In the genomic region with DNA sequence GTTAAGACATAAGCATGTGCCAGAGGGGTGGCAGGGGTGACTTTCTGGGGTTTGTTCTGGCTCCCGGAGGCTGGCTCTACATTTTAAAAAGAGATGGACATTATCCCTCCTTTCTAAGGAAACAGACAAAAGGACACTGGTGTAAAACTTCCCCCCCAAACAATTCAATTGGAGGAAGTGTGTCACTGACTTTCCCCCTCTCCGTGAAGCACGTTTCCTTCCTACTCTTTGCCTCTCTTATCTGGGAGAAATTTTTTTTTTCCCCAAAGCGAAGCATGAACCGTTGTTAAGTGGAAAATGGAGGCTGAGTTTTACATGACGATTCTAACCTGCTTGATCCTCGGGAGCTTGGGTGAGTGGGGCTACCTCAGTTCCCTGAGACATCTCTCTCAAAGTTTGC, we compare ENCODE assay signal across 11 mouse cellular contexts. TPM values are rescaled to one million over a fixed set of nuclear protein-coding genes. Genes with fewer than 3 reads are reported as not detected.
DNase-seq lines count a peak whose midpoint lies in the region; ATAC-seq and TF ChIP-seq lines count a peak whose summit lies in the region.
"Had no signal": no experiment of that assay in that cellular context is flagged by ENCODE, and none has a peak within 500 bp of the region (broad histone marks: within the 10 kb centered on the region; RNA-seq: fewer than 3 reads in every experiment).

TSS of gene Ptprb (plus strand) at position 244 of the 400 bp plus-strand sequence.

- no peak for TF ChIP-seq CTCF in layer of hippocampus, adult 2 months (conservative IDR thresholded peaks at IDR 0.05)

- no peak for ATAC-seq in granulocyte monocyte progenitor cell, adult 5-6 weeks (replicated peaks; ENCODE audit: poor library complexity, severe bottlenecking)
- ATAC-seq in monocyte, adult 5-6 weeks (replicated peaks; ENCODE audit: insufficient number of reproducible peaks, low FRiP score, low TSS enrichment, poor library complexity, severe bottlenecking), result no peak

- H3K27ac ChIP-seq in layer of hippocampus, adult 2 months, result no peak within 1 kb of the TSS
- H3K27ac ChIP-seq: limb, embryonic 13.5 days; neural tube, embryonic 12.5 days had no signal

- no peak for DNase-seq in layer of hippocampus, adult 2 months (ENCODE audit: low spot score in 2 of 2)
- no peak for DNase-seq in layer of hippocampus, adult 11-12 months (ENCODE audit: low spot score)
- no peak for DNase-seq in adrenal gland, postnatal 4 days (ENCODE audit: low spot score in 2 of 2)
- DNase-seq in heart, adult 8-10 months (ENCODE audit: low spot score), result no peak
- no peak for DNase-seq in layer of hippocampus, postnatal 36 days
- no peak for DNase-seq in cerebellum, adult 18-20 months

- no peak within 1 kb of the TSS for H3K4me3 ChIP-seq in layer of hippocampus, adult 2 months
- H3K4me3 ChIP-seq: limb, embryonic 13.5 days; neural tube, embryonic 12.5 days had no signal

RNA-seq across cellular contexts. Expression of gene Ptprb, which starts in this region (rescaled TPM):
- 10 to 100 TPM; 15.0 to 19.7 TPM for total RNA-seq in layer of hippocampus, adult 2 months (2021)
- total RNA-seq in adrenal gland, postnatal 4 days (2021), result 10 to 100 TPM; 35.0 to 35.5 TPM
- 10 to 100 TPM; 49.9 to 68.0 (median 60.9) TPM for total RNA-seq in heart, adult 8-10 months (2022)
- total RNA-seq in layer of hippocampus, postnatal 36 days (2021), result 10 to 100 TPM; 15.0 to 15.2 TPM
- not detected in 2 replicates for total RNA-seq in granulocyte monocyte progenitor cell, adult 5-6 weeks (2014; fragmentation: Nextera tagmentation)
- not detected in 2 replicates for total RNA-seq in granulocyte monocyte progenitor cell, adult 5-6 weeks (2017)
- total RNA-seq in monocyte, adult 5-6 weeks (2017), result not detected in 3 replicates
- total RNA-seq: CH12.LX had no signal

Comparison
In these comparisons a context has a peak if more than half of its experiments do, and no peak if none do; other contexts are left out.
1. RNA of gene Ptprb (total RNA-seq): 49.9 to 68.0 TPM in heart, adult 8-10 months, 35.0 to 35.5 TPM in adrenal gland, postnatal 4 days, 15.0 to 19.7 TPM in layer of hippocampus, adult 2 months and 15.0 to 15.2 TPM in layer of hippocampus, postnatal 36 days; not detected in granulocyte monocyte progenitor cell, adult 5-6 weeks and not detected in monocyte, adult 5-6 weeks; every median in the first group is over 10 times any median in the second.